Mouse (Mus musculus): ENCODE data around the gene Nkain1. TPM values are rescaled to one million over a fixed set of nuclear protein-coding genes. Genes with fewer than 3 reads are reported as not detected.
A peak's percentile ranks its signal among the peaks of the same experiment; 100 is the strongest.

Gene Nkain1
- polyA plus RNA-seq, 1 experiment from 2014 or later = 16.2 TPM

GRCm38 (mm10) chr4:130546798-130547562, 27.0 kb downstream of the Nkain1 start:
- H3K9ac ChIP-seq = peak overlapping the region; percentile 20
- peak overlapping the region; percentile 81 for H3K27ac ChIP-seq
- no peaks in the 10 kb centered on the region for H3K27me3 ChIP-seq
- H3K4me2 ChIP-seq (replicated peaks) = peak overlapping the region; percentile 25
- H3K9me3 ChIP-seq (replicated peaks) = no peaks in the 10 kb centered on the region
- 3% methylated on average over 13 of the region's 13 CpGs for WGBS
- no peak overlapping the region for H3K4me3 ChIP-seq
- H3K4me1 ChIP-seq = peaks cover 75% of the 10 kb centered on the region
- peak; percentile 82 for ATAC-seq (ENCODE audit: low FRiP score)
- no peaks in the 10 kb centered on the region for H3K36me3 ChIP-seq

GRCm38 (mm10) chr4:130544392-130544791, 29.6 kb downstream of the Nkain1 start:
- Histone ChIP-seq H3K36me3 (no peaks in the 10 kb centered on the region), H3K4me2 (replicated peaks) (peak overlapping the region; percentile 0), H3K9me3 (replicated peaks) (no peaks in the 10 kb centered on the region), H3K9ac (no peak overlapping the region), H3K4me3 (no peak overlapping the region), H3K27ac (peak overlapping the region; percentile 81), H3K4me1 (peaks cover 67% of the 10 kb centered on the region), H3K27me3 (no peaks in the 10 kb centered on the region)
- peak; percentile 65 for ATAC-seq (ENCODE audit: low FRiP score)
- WGBS = 10% methylated on average over 9 of the region's 9 CpGs

GRCm38 (mm10) chr4:130543121-130543520, 30.9 kb downstream of the Nkain1 start:
- H3K4me3 ChIP-seq = no peak overlapping the region
- no peaks in the 10 kb centered on the region for H3K36me3 ChIP-seq
- 71% methylated on average over 4 of the region's 4 CpGs for WGBS
- peaks cover 65% of the 10 kb centered on the region for H3K4me1 ChIP-seq
- no peak for ATAC-seq (ENCODE audit: low FRiP score)
- H3K4me2 ChIP-seq (replicated peaks) = no peak overlapping the region
- H3K27me3 ChIP-seq = no peaks in the 10 kb centered on the region
- no peaks in the 10 kb centered on the region for H3K9me3 ChIP-seq (replicated peaks)
- H3K27ac ChIP-seq = peak overlapping the region; percentile 81
- no peak overlapping the region for H3K9ac ChIP-seq

DNA sequence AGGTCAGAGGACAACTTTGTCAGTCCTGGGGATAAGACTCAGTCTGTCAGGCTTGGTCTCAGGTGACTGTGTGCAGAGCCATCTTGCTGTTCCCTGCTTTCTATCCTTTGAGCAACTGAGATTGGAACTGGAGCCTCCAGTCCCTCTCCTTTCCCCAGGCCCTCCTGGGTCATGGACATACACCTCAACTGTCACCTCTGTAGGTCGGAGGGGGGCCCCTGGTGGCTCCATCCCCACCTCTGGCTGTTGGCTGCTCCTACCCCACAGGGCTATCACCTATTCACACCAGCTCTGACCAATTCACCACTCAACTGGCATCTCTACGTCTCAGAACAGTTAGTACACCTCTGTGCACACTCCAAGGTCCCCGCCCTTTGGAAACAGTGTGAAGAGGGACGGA, 33.1 kb downstream of the Nkain1 start:
- Histone ChIP-seq H3K4me1 (peaks cover 42% of the 10 kb centered on the region), H3K27me3 (no peaks in the 10 kb centered on the region), H3K4me2 (replicated peaks) (no peak overlapping the region), H3K9ac (no peak overlapping the region), H3K36me3 (peaks cover 14% of the 10 kb centered on the region), H3K9me3 (replicated peaks) (no peaks in the 10 kb centered on the region), H3K4me3 (no peak overlapping the region), H3K27ac (no peak overlapping the region)
- ATAC-seq (ENCODE audit: low FRiP score) = no peak
- WGBS = 89% methylated on average over 4 of the region's 4 CpGs

- Histone ChIP-seq H3K27ac (peak overlapping the region; percentile 12; the same call in 1 of the 2 replicates), H3K4me2 (replicated peaks) (no peak overlapping the region), H3K9ac (no peak overlapping the region), H3K27me3 (no peaks in the 10 kb centered on the region), H3K9me3 (replicated peaks) (no peaks in the 10 kb centered on the region), H3K4me3 (no peak overlapping the region), H3K4me1 (peaks cover 30% of the 10 kb centered on the region), H3K36me3 (peaks cover 21% of the 10 kb centered on the region)
- 74% methylated on average over 7 of the region's 7 CpGs for WGBS
- no peak for ATAC-seq (ENCODE audit: low FRiP score)
These were observed 34.3 kb downstream of the Nkain1 start for GRCm38 (mm10) chr4:130539706-130540105.

DNA sequence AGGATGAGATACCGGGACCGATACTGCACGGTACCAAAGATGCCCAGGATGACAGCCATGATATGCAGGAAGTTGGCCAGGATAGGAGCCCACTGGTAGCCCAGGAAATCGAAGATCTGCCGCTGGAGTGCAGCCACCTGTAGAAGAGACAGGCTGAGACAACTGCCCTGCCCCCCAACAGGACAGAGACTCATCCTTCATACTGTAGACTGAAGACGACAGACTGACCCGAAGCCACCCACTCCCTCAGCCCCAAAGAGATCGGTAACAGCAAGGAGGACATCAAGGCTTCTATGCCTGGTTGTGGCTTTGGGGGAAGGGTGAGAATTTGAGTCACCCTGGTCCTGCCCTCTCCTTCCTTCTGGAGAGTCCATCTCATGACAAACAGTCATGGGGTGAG, 34.9 kb downstream of the Nkain1 start:
- Histone ChIP-seq H3K4me1 (peaks cover 24% of the 10 kb centered on the region), H3K27ac (no peak overlapping the region), H3K9ac (no peak overlapping the region), H3K27me3 (no peaks in the 10 kb centered on the region), H3K4me3 (no peak overlapping the region), H3K9me3 (replicated peaks) (no peaks in the 10 kb centered on the region), H3K4me2 (replicated peaks) (no peak overlapping the region), H3K36me3 (peaks cover 21% of the 10 kb centered on the region)
- no peak for ATAC-seq (ENCODE audit: low FRiP score)
- WGBS = 71% methylated on average over 8 of the region's 8 CpGs

DNA sequence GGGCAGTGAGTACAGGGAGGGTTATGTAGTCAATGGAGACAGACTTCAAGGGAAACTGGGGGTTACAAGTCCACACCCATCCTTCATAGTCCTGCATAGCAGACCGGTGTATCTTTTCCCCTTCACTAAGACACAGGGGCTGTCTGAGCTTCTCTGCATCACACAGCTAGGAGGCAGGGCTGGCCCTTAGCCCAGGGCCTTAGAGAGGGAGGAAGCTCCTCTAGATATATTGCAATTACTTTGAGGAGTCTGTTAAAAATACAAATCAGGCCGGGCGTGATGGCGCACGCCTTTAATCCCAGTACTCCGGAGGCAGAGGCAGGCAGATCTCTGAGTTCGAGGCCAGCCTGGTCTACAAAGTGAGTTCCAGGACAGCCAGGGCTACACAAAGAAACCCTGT, 36.6 kb downstream of the Nkain1 start:
- ATAC-seq (ENCODE audit: low FRiP score) = no peak

DNA sequence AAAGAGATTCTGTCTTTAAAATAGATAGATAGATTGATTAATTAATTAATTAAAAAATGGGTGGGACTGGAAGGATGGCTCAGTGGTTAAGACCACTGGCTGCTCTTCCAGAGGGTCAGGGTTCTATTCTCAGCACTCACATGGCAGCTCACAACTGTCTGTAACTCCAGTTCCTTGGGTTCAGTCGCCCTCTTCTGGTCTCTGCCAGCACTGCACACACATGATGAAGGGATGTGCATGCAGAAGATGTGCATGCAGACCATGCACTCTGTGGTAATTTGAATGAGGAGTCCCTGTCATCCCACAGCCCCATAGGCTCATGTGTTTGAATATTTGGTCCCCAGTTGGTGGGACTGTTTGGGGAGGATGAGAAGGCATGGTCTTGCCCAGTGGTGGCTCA, 38.2 kb downstream of the Nkain1 start:
- WGBS = 75% methylated on average over 1 of the region's 1 CpGs
- H3K36me3 ChIP-seq = peaks cover 38% of the 10 kb centered on the region
- H3K27me3 ChIP-seq = no peaks in the 10 kb centered on the region
- H3K9ac ChIP-seq = no peak overlapping the region
- no peaks in the 10 kb centered on the region for H3K9me3 ChIP-seq (replicated peaks)
- H3K4me1 ChIP-seq = peaks cover 14% of the 10 kb centered on the region; the same call in 1 of the 2 replicates
- H3K4me2 ChIP-seq (replicated peaks) = no peak overlapping the region
- no peak for ATAC-seq (ENCODE audit: low FRiP score)
- H3K27ac ChIP-seq = no peak overlapping the region
- no peak overlapping the region for H3K4me3 ChIP-seq

More for the DNA sequence above, 36.6 kb downstream of the Nkain1 start:
- H3K4me1 ChIP-seq = peaks cover 10% of the 10 kb centered on the region; the same call in 1 of the 2 replicates
- H3K9me3 ChIP-seq (replicated peaks) = no peaks in the 10 kb centered on the region
- WGBS = 98% methylated on average over 7 of the region's 7 CpGs
- H3K9ac ChIP-seq = no peak overlapping the region
- no peak overlapping the region for H3K4me2 ChIP-seq (replicated peaks)
- H3K4me3 ChIP-seq = no peak overlapping the region
- H3K27ac ChIP-seq = no peak overlapping the region
- no peaks in the 10 kb centered on the region for H3K27me3 ChIP-seq
- H3K36me3 ChIP-seq = peaks cover 32% of the 10 kb centered on the region

GRCm38 (mm10) chr4:130533975-130534374, 40.0 kb downstream of the Nkain1 start:
- 0 out of 2 replicates have a peak, but pooled peaks have one; percentile 23 for ATAC-seq (ENCODE audit: low FRiP score)
- Histone ChIP-seq H3K4me2 (replicated peaks) (no peak overlapping the region), H3K4me1 (peaks cover 7% of the 10 kb centered on the region; the same call in 1 of the 2 replicates), H3K27me3 (no peaks in the 10 kb centered on the region), H3K27ac (no peak overlapping the region), H3K36me3 (peaks cover 56% of the 10 kb centered on the region), H3K9ac (no peak overlapping the region), H3K9me3 (replicated peaks) (no peaks in the 10 kb centered on the region), H3K4me3 (no peak overlapping the region)
- WGBS = 46% methylated on average over 4 of the region's 4 CpGs

GRCm38 (mm10) chr4:130532347-130532746, 41.6 kb downstream of the Nkain1 start:
- no peak overlapping the region for H3K27ac ChIP-seq
- H3K36me3 ChIP-seq = peaks cover 55% of the 10 kb centered on the region
- H3K27me3 ChIP-seq = no peaks in the 10 kb centered on the region
- H3K9ac ChIP-seq = no peak overlapping the region
- no peak overlapping the region for H3K4me2 ChIP-seq (replicated peaks)
- no peak for ATAC-seq (ENCODE audit: low FRiP score)
- H3K4me1 ChIP-seq = peaks cover 5% of the 10 kb centered on the region; the same call in 1 of the 2 replicates
- WGBS = 63% methylated on average over 6 of the region's 6 CpGs
- H3K9me3 ChIP-seq (replicated peaks) = no peaks in the 10 kb centered on the region
- no peak overlapping the region for H3K4me3 ChIP-seq

DNA sequence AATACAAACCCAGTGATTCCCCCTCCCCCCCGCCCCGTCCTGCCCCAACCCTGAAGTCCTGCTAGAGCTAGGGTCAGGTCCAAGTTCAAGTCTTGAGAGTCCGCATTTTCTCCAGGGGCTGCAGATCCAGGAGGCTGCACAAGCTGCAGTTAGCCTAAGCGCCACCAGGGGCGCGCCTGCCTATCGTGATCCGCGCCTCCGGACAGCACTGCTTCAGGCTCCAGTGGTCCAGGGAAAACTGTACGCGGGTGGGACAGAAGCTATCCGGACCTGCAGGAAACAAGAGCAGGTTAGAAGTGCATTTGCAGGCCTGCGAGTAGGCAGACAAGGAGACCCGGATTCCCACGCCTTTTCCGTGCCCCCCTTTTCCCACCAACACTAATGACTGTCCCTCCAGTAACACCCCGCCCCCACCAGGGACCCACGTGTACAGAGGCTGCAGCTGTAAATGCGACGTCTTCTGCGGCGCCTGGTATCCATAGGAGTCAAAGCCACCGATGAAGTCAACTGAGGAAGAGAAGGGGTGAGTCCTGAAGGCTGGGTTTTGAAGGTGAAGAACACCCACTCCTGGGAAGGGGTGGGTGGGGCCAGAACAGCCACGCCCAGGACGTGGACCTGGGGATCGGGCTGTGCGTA, 42.2 kb downstream of the Nkain1 start:
- Histone ChIP-seq H3K36me3 (peaks cover 49% of the 10 kb centered on the region), H3K9me3 (replicated peaks) (no peaks in the 10 kb centered on the region), H3K4me1 (peaks cover 5% of the 10 kb centered on the region; the same call in 1 of the 2 replicates), H3K4me2 (replicated peaks) (no peak overlapping the region; the same call in 1 of the 2 replicates), H3K27ac (no peak overlapping the region), H3K9ac (no peak overlapping the region), H3K27me3 (no peaks in the 10 kb centered on the region), H3K4me3 (no peak overlapping the region)
- peak; percentile 51 for ATAC-seq (ENCODE audit: low FRiP score)
- 23% methylated on average over 28 of the region's 28 CpGs for WGBS

GRCm38 (mm10) chr4:130527804-130528203, 46.2 kb downstream of the Nkain1 start:
- Histone ChIP-seq H3K36me3 (peaks cover 24% of the 10 kb centered on the region), H3K4me2 (replicated peaks) (no peak overlapping the region), H3K4me3 (no peak overlapping the region), H3K4me1 (peaks cover 5% of the 10 kb centered on the region; the same call in 1 of the 2 replicates), H3K27me3 (no peaks in the 10 kb centered on the region), H3K27ac (no peak overlapping the region), H3K9ac (no peak overlapping the region), H3K9me3 (replicated peaks) (no peaks in the 10 kb centered on the region)
- WGBS = 85% methylated on average over 1 of the region's 1 CpGs
- no peak for ATAC-seq (ENCODE audit: low FRiP score)
